Mouse (Mus musculus) erythroblast, adult 5-6 weeks (primary cell): ENCODE results near the gene Ndufc2. TPM values are rescaled to one million over a fixed set of nuclear protein-coding genes. Genes with fewer than 3 reads are reported as not detected.
A peak's percentile ranks its signal among the peaks of the same experiment; 100 is the strongest.
"Not testable (repeated sequence)": the region's sequence is repeated elsewhere in the genome, so short reads cannot be mapped to it uniquely, and the experiment has no call there.

Experiments
- ATAC-seq: replicated peaks from 2 replicates; pipeline ENCODE4 v1.8.0; 2016; ENCODE audit warnings: moderate number of reproducible peaks, mild to moderate bottlenecking, moderate TSS enrichment, inconsistent platforms; ENCODE audit not compliant: poor library complexity, low FRiP score, severe bottlenecking
- total RNA-seq, 2 experiments: library from RNA; stranded (forward) in 1 of 2; stranded (reverse) in 1 of 2; fragments of 150-400 nt in 1 of 2; fragments of 200-764, 138-1000 nt in 1 of 2; gene quantifications; 2 replicates each; pipeline versions ENCODE4 v1.2.3 to v1.2.4; 2015 to 2017; ENCODE audit warnings: low replicate concordance in 2 of 2

The Ndufc2 gene
- total RNA-seq, 2 experiments from 2014 or later = 57.6 to 80.0 TPM

DNA sequence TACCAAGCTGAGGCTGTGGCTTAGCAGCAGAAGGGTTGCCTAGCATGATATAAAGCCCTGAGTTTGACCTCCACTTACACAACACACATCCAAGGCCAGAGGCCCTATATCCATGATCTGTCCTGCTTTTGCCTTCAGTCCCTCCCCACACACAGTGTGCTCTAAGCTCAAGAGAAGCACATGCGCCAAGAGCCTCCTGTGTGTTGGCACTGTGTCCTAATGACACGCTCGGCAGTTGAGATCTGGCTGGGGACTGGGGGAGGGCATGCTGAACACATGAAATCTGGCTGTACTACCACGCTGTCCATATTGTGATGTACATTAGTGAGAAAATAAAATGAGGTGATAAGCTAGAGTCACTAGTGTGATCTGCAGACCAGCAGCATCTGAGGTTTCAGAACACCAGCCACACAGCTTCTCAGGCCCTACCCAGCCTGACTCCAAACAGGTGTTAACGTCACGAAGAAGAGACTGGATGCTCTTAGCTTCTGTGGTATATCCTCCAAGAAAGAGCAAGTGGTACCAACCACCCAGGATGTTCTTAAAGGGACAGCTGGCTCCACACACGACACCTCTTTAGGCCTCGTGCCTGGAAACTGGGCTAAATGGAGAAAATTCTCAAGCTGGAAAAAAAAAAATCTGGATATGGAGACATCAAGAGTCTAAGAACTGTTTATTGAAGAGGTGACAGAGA lies 21.3 kb downstream of the Ndufc2 start:
- ATAC-seq = no peak

DNA sequence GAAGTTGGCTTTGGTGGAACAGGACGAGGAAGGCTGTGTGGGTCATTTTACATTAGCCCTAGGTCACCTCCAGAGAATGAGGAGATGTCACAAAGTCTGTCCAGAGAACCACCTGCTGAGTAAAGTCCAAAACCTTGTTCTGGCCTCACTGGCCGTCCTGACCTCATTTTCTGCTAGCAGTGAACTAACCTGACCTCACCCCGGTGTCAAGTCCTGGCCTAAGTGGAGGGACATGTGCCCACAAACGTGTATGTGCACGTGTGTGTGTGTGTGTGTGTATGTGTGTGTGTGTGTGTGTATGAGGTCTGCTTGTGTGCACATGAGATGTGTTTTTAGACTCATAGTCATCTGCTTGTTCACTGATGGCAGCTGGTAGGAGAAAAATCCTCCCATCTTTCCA lies 24.0 kb downstream of the Ndufc2 start:
- no peak for ATAC-seq

DNA sequence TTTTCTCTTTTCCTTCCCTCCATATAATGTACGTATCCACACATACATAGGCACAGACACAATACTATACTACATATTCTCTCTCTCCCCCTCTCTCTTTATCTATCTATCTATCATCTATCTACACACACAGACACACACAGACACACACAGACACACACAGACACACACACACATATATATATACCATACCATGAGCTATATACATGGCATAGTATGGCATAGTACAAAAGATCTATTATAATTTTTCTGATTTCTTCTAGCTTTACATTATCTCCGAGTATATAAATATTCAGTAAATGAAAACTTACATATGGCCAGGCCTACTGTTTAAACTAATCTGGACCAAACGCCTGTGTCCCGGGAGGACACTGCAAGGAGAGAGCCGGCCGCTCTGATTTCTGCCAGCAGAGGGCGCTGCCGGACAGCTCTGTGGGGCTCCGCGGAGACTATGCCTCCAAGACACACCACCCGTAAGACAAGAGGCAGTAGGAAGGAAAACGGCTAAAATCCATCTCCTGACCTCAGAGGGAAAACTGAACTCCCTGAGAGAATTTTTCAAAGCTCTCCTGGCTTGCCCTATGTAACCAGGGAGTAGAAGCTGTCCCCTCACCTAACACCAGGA lies 24.9 kb downstream of the Ndufc2 start:
- peak; percentile 93 for ATAC-seq

DNA sequence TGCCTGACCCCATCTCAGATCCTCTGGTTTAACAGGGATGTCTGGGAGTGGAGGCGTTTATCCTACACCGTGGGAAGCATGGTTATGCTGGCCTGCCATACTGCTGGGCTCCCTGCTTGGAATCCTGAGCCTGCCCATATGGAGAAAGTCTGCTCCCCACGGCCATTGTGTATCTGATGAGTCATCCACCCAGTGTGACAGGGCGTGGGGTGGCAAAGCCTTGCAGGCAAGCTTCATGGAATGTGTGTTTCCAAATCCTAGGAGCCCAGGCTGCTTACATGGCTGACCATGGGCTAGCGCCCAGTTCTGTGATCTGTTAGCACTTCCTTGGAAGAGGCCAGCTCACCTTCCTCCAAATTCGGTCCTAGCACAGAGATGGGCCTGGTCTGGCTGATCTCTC lies 26.8 kb downstream of the Ndufc2 start:
- ATAC-seq = no peak; the same call in 1 of the 2 replicates

DNA sequence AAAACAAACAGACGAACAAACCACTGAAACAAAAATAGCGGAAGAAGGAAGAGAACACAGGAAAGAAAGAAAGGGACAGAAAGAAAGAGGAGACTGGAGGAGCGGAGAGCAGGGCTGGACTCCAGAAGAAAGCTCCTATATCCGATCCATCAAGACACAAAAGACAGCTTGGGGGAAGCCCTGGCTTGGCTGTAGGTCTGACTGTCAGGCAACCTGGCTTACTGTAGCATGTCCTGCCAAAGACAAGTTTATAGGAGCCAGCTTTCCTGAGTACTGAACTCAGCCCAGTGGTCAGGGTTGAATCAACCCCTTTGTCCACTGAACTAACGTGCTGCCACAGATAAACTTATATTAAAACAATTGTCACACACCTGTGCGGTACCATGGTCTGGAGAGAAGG lies 27.5 kb downstream of the Ndufc2 start:
- no peak for ATAC-seq

DNA sequence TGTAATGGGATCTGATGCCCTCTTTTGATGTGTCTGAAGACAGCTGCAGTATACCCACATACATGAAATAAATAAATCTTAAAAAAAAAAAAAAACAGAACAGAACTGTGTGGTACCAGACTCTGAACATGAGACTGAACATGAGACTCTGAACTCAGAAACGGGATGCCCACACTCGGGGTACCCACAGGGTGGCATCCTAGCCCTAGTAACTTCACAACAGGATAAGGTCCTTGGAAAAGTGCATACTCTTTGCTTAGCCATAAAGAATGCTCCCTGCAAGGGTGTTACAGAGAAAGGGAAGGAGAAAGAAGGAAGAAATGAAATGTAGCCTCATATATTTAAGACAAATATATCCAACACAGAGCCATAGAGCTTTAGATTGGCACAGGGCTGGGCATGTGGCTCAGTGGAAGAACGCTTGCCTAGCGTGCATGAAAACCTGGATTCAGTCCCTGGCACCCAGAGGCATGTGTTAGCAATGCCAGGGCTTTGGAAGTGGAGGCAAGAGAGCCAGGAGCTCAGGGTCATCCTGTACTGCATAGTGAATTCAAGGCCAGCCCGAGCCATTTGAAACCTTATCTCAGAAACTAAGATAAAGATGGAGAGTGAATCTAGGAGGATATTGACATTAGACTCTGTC lies 28.1 kb downstream of the Ndufc2 start:
- no peak for ATAC-seq

DNA sequence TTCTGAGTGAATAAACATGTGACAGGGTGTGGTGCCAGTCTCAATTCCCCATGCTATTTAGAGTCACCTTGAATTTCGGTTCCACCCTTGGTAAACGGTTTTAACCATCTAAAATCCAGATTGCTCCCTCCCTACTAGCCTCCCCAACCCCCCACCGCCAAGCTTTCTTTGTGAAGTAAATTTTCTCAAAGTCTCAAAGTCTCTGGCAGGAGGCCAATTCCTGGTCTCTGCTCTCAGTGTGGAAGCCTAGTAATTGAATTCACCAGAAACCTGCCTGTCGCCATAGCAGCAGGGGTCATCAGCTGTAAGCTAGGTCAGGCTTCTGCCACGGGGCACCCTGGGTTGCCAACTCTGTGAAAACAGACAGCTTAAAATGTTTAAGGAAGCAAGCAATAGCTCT lies 29.9 kb downstream of the Ndufc2 start:
- ATAC-seq = no peak

DNA sequence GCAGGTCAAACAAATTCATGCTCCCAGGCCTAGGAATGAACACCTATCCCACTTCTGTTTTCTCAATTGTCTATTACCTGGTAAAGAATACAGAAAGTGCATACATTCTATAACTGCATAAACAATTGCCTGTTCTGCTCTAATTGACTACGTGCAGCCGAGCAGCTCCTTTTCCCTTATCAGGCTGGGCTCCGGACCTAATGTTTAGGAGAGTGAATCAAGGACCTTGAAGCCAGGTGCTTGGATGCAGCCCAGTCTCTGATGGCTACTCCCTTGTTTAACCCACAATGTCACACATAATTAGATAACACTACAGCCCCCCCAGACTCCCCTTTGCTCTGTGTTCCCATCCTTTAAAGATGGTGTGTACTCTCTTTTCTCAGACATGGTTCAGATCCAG lies 33.7 kb downstream of the Ndufc2 start:
- not testable (repeated sequence) for ATAC-seq

DNA sequence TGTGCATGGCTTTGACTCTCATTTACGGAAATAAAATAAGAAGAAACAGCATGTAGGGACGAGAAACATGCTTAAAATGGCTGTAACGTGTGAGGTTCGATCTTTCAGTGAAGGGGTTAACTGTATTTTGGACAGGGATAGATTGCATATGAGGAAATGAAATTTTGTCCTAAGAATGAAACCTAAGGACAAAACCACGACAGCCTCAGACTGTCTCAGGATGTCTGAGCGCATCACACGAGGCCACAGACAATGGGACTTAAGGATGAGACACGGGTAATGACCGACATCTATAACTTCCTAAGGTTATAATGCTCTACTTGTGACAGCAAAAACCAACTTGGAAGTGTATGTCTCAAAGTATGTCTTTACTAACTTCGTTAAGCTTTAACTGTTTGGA lies 34.7 kb downstream of the Ndufc2 start:
- ATAC-seq = no peak

DNA sequence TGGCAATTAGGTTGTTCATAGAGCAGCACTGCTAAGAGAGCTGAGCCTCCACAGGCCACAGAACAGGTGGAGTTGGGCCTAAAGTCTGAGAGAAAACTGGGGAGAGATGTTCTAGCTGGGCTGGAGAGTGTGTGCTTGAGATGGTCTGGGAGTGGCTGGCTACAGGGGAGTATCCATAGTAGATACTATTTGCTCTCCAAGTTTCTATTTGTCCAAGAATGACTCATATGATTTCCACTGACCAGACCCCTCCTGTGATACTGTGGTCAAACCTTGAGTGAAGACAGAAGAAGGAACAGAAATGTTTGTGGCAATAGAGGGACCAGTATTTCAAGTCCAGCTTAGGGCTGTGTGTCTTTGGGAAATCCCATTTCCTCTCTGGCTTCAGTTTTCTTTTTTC lies 39.2 kb downstream of the Ndufc2 start:
- ATAC-seq = no peak

DNA sequence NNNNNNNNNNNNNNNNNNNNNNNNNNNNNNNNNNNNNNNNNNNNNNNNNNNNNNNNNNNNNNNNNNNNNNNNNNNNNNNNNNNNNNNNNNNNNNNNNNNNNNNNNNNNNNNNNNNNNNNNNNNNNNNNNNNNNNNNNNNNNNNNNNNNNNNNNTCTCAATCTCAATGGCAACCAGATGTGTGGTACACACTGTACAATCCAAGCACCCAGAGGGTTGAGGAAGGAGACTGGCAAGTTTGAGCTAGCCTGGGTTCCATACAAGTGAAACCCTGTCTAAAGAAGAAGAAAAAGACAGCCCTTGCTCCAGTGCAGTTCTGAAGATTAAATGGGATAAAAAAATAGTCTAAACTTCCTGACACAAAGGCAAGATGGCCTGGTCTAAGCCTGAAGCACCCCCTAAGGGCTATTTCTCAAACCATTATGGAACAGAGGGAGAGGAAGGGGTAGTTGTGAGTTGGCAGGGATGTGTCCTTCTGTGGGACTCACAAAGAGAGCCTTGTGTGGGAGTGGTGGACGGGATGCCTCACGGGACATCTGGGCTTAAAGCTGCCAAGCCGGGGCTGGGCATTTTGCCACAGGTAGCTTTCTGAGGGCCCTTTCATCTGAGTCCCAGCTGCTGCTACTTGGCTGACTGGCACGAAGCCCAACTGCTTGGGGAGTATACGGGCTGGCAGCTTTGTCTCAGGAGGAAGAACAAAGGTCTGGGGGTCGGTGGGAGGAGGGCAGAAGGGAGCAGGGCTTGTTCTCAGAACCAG lies 46.5 kb downstream of the Ndufc2 start:
- no peak for ATAC-seq

DNA sequence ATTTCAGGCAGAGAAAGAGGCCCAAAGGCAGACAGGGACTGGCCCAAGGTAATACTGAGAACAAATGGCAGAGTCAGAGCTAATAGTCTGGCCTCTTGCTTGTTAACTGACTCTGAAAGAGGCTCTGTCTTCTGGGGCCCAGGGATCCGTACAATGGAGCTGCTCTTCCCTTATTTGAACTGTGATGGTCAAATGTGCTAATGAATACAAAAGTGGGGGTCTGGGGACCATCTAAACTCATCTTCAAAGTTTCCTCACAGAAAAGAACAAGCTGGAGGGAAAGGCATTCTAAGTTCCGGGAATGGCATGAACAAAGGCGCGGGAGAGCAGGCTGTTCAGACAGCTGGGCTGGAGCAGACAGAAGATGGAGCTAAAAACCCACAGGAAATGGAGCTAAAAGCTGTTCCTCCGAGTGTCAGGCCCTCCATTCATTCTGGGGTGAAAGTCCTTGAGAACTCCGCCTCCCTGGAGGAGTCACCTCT lies 47.3 kb downstream of the Ndufc2 start:
- no peak for ATAC-seq

DNA sequence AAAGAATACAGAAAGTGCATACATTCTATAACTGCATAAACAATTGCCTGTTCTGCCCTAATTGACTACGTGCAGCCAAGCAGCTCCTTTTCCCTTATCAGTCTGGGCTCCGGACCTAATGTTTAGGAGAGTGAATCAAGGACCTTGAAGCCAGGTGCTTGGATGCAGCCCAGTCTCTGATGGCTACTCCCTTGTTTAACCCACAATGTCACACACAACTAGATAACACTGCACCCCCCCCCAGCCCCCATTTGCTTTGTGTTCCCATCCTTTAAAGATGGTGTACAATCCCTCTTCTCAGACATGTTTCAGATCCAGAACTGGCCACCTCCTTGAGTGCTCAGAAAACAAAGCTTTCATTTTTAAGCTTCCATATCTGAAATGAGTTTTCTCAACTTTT lies 51.2 kb downstream of the Ndufc2 start, which contains the start of gene Kctd14:
Gene Kctd14, plus strand, starts transcription at position 301 of the 400 bp plus-strand sequence.
- not testable (repeated sequence) for ATAC-seq

DNA sequence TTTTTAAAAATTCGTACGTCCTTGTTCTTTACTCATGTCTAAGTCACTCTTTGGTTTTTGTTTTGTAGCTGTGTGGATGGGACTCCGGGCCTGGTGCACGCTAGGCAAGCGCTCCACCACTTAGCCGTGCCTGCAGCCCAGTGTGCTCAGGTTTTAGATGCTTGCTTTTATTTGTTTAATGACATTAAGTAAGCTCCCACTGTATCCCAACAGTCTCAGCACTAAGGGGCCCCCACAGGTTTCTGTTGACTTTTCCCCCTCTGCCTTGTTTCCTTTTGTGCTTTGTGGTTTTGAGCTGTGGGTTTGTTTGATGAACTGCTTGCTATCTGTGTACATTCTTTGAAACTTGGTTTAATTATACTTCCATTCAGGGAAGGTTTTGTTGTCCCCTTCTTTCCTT lies 52.4 kb downstream of the Ndufc2 start:
- ATAC-seq = no peak

DNA sequence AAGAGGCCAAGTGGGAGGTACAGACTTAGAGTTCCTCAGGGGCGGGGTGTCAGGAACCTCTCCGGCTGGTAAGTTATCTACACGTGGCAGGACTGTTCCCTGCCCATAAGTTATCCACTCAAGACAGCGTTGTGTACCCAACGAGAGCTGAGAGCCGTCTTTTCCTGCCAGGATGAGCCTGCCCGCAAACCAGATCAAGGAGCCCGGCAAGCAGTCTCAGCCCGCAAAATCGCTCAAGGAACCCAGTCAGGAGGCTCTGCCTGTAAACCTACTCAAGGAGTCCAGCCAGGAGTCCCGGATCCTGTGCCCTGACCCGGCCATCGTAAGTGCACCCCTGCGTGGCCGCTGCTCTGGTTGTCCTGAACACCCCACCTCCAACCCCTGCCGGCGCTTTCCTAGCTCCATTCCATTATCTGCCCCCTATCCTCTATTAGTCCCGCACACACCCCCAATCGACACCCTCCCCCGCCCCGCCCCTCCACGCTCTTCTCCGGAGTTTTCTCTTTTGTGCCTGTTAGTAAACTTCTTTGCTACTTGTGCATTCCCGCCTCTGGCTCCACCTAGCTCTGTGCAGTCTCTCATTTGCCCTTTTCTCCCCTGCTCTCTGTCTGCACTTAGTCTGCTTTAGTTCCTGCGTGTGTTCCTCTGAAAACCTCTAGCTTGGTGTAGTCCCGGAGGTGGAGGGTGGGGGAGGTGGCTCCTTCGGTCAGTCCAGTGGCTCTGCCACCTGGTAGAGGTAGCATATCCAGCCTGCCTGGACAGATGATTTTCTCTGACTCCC lies 53.5 kb downstream of the Ndufc2 start:
- ATAC-seq = peak; percentile 93

DNA sequence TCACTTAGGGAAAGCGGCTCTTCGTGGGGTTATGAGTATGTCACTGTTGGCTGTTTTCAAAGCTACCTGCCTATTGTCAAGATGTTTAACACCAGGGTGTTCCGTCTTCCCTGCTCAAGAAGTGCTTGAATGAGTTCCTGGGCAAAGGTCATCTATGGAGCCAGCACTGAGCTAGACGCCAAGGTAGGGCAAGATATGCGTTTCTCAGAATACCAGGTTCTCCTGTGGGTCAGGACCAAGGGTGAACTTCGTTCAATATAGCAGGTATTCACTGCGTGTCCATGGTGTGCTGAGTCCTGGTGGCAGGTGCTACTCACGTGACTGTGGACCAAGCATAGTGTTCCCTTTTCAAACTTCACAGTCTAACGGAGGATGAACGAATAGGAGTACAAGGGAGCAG lies 55.0 kb downstream of the Ndufc2 start:
- no peak for ATAC-seq

DNA sequence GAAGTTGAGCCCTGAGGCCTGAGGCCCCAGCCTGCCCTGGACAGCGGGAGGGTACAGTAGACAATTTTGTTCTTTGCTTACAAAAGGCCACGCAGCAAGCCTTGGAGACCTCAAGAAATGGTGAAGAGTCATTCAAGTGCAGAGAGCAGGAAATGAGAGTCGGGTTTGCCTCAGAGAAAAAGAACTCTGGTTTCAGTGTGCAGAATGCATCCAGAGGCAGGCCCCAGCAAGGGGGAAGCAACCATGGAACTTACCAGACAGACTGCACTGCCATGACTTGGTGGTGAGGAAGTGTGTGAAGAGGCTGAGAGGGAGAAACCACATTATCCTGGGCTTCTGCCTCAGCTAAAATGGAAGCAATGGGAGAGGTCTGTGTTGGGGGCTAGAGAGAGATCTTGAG lies 55.8 kb downstream of the Ndufc2 start:
- ATAC-seq = no peak
